Mouse (Mus musculus): ENCODE results near the gene Prss46.

DNA sequence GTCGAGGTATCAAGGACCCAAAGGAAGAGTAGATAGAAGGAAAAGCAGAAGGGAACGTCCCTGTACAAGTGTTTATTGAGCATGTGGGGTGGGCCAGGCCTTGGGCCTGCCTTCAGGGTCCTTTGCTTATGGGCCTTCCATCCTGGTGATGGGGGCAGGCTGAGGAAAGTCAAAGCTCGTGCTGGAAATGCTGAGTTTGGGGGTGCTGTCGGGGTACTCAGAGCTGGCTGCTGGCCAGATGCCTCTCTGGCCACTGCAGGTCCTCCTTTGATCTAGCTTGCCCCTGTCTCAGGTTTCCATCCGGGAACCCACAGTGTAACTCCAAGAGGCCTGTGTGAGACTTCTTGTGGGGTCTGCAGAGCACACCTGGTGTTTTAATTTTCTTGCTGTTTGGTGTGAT lies 14.2 kb downstream of the Prss46 start:
- TF ChIP-seq CTCF (IDR thresholded peaks at IDR 0.05; ENCODE audit: low read depth, low read length): no peak
- no peak for TF ChIP-seq POLR2A (IDR thresholded peaks at IDR 0.05; ENCODE audit: insufficient read depth, low read length)
- TF ChIP-seq EP300 (IDR thresholded peaks at IDR 0.05; ENCODE audit: insufficient read depth, low read depth, low read length): no peak
